Mouse (Mus musculus): ENCODE data around the gene Sycp2.

DNA sequence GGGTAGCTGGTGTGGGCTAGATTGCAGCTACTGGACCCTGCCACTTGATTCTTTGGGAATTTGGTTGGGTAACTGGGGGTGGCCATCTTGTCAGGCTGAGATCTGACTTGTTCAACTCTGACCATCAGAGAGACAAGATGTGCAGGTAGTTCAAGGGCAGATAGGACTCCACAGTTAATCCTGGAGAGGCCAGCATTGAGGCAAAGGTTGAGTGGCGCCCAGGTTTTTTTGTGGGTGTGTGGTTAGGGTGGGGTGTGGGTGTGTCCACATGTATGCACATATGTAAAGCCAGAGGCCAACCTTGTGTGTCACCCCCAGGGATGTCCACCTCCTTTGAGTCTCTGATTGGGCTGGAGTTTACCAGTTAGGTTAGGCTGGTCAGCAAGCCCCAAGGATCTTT is 91.2 kb downstream of the Sycp2 start:
- TF ChIP-seq CTCF (IDR thresholded peaks at IDR 0.05; ENCODE audit: low read depth) (no peak), EP300 (IDR thresholded peaks at IDR 0.05; ENCODE audit: low read depth) (no peak)
